Mouse (Mus musculus) adipocyte (in vitro differentiated cells): ENCODE results near the gene Cxxc4.

ENCODE experiments used
- DNase-seq: peaks from one replicate; pipeline ENCODE4 v3.0.0-alpha.2; 2016; ENCODE audit warnings: low spot score

Gene Cxxc4

DNA sequence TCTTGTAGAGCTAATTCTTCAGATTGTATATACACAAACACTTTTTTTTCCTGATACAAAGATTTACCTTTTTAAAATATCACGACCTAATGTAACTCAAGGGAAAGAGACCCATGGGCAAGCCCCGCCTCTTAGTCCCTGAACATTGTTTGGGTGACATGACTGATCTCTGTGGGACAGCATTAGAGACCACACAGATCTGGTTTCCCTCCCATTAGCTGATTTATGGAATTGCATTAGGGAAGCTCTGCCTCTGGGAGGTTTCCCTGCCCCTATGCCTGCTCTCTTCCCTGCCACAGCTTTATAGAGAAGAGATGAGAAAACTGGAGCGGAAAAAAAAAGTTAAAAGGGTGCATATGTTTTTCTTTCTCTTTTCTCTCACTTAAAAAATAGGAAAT, 7.6 kb downstream of the Cxxc4 start:
- DNase-seq = no peak

DNA sequence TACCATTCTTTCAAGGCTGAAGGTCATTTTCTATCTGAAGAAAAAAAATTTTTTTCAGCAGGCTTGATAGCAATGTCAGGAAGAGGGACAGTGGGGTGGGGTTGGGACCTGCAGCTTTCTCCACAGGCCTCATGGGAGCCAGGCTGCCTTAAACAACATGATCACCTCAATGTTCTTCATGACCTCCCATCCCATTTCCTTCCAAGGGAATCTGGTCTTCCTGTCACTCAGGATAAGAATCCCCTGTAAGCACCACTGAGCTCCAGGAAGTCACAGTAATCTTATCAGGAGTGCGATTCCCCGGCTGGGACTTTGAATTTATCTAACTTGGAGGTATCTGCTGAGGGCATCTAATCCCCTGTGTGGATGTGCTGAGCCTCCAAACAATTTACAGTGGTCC, 17.9 kb downstream of the Cxxc4 start:
- no peak for DNase-seq

DNA sequence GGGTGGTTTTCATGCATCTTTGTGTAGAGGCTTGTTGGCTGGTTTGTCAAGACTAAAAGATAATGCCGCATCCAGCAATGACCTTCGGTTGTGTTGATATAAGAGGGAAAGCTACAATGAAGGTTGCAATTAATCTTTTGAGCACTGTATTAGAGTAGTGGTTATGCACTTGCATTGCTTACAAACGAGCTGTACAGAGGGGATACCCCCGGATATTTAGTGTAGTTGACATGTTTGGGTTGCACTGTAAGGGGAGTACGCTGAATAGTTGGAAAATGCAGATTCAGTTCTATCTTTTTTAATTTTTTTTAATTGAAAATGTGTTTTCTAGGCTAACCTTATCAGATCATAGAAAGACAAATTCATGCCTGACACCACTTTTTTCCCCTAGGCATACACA, 22.4 kb downstream of the Cxxc4 start:
- DNase-seq = no peak

DNA sequence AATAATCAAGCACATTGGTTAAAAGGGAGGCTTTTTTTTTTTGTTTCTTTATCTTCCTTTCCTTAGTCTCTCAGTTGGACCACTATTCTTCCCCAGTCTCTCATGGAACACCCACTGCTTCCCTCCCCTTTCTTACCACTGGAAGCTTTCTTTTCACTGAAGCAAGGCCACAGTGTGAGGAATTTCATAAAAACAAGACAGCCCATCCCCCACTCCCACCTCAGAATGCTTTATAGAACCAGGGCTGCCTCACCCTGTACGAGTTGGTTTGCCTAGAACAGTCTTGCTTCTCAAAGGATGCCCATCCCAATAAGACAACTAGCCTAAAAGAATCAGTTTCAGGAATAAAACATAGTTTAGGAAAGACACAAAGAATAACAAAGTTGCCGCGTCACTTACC, 23.0 kb downstream of the Cxxc4 start:
- no peak for DNase-seq

DNA sequence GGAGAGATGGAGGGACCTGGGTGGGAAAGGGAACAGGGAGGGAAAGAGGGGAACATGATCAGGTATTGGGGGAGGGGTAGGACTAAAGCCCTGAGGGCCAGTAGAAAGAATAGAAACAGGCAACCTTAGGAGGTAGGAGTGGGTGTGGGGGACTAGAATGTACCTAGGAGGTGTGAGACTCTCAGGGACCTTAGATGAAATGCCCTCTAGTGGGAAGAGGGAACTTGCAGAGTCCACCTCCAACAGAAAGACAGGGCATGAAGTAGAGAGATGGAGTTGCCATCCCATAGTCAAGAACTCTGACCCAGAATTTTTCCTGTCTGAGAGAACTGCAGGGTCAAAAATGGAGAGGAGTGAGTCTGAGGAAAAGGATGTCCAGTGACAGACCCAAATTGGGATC, 43.4 kb downstream of the Cxxc4 start:
- DNase-seq = no peak

DNA sequence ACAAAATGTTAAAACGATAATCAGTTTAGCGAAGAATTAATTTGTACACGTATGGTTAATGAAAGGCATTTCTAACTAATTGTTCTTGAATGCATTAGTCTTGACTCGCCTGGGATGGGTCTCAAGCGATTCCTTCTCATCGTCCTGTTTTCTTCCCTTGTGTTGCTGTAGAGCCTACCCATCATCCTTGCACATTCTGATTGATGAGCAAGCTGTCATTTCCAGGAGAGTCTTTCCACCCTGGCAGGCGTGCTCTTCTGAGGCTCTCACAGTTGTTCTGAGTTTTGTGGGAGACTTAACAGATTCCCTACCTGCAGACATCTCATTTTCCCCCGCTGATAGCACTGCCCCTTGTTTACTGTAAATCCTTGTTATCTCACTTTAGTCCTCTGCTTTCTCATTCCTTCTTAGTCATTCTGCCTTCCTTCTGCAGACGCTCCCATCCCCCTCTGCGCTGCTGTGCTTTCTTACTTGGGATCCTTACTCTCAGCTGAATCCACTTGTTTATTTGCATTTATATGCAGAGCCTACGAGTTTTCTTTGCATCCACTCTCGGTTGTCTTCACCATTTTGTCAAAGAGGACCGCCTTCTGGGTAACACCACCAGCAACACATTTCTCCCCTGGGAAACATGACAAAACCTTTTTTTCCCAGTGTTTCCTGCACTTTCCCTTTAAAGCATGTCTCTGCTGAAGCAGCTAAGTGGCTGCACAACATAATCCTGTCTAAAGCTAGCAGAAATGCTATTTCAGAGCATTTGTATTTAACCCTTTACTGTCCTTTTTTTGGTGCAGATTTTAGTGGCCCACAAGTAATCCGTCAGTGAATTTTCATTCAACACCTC, 45.5 kb downstream of the Cxxc4 start:
- DNase-seq = no peak

DNA sequence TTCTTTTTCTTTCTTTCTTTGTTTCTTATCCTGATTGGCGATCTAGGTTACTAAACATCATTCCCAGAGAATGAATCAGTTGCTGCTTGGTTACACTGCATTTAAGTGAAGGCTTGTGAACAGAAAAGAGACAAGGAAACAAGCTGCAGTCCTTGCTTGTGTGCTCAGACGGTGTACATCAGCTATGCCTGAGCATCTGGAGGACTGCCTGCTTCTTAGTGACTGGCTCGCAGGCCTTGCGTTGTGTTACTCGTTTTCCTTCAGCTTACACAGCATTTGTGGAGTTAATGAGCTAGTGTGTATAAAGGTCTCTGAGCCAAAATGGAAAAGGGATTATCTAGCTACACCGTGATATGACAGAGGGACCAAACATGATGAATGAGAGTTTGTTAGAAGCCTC, 58.9 kb downstream of the Cxxc4 start:
- no peak for DNase-seq

DNA sequence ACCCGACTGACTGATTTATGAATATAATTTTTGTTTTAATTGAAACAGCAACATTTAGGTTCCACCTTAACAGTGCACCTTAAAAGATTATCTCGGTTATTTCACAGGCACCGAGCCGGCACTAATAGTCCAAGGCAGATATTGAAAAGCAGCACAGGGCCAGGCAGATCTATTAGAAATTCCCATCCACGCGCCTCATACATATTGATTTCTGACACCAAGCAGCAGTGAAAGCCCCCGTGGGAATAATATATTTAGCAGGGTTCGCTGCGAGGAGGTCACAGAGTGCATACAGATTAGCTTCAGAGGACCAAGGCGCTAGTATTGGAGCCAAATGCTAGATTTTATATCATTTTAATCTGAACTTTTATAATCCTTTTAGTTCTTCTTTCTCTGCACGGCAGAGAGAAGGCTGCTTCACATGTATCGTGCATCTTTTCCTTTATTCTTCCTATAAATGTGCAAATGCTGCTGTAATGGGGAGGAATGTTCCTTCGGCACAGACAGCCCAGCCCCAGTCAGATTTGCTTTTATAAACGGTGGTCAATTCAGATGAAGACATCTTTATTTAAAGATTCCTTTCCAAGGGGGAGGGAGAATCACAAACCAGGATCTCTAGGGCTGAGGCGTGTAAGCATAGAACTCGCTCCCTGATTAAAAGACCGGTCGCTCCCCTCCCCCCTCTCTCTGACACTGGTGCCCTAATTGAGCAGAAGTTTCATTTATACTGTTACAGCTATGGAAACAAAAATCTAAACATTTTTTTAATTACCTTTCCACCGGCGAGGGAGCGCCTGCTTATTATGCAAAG, 66.6 kb downstream of the Cxxc4 start:
- no peak for DNase-seq

DNA sequence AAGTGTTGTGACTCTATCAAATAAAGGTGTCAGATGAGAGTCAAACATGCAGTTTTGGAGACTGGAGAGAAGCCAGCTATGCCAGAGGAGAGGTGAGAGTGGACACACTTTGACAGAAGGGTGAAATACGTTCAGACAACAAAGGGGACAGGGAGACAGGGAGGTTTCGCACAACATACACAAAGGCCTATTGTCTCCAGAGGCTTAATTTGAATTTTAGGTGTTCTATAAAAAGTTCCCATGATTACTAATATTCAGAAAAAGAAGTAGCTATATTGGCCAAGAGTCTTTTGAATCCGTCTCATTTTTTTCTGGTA, 67.2 kb downstream of the Cxxc4 start:
- no peak for DNase-seq

DNA sequence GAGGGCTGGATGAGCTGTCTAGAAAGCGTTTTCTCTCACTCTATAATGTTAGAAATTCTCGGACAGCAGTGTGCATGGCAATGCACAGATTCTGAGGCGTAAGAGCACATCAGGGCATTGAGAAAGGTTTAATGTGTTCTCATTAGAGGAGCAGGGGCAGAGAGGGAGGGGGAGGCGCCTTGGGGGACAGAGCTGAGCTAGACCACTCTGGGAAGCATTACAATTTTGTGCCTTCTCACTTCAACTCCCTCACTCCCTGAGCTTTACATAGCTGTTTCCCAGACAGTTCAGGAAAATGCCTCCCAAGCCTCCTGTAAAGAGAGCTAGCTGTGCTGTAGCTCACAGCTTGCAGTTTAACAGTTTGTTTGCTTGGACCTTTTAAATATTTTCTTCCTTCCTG, 70.2 kb downstream of the Cxxc4 start:
- DNase-seq = no peak

DNA sequence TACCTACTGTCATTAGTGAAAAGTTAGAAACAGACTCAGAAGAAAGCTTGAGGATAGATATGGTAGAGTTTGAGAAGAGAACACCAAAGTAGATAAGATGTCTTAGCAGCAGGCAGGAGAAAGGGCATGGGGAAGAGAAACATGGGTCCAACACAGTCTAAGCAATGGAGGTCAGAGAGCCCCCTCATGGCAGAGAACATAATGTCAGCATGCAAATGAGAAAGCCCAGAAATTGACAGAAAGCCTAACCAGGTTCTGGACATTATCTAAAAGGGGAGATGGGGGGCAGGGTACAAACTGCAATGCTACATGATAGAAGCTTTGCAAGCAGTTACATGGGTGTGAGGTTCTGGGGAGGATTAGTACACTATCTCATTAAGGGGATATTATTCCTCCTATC, 71.5 kb downstream of the Cxxc4 start:
- no peak for DNase-seq
